22 mouse cellular contexts compared by ENCODE assay signal in the genomic region with DNA sequence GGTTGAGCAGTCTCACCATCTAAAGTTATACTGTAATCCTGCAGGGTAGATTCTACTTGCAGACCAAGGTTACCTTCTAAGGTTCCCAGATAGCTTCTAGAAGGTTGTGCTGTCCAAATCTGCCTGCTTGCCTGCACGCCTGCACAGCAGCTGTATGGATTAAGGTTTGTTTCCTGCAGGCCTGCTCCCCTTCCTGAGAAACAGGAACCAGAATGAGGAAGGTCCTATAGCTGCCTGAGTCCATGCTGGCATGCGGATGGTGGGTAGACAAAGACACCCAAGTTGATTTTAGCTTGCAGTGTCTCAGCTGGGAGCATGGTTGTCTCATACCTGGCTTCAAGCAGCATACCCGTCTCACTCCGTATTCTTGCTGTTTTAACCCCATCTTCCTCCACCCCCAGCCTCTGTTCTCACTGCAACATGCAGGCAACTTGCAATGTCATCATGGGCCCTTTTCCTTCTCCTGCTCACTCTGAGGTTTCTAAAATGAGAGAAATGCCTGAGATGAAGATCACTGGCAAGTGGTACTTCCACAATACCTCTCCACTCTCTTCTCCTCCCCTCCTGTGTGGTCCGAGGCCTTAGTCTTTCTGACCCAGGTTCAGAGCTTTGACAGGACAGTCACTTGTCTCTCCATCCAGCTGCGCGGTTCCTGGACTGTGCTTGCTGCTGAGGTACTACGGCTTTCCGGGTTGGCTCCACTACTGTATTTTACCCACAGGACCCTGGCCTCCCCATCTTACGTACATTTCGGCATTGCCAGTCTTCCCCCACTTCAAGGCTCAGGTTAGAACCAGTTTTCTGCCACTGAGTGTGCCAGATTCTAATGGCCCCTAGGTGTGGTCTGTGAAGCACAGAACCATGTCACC. TPM values are rescaled to one million over a fixed set of nuclear protein-coding genes. Genes with fewer than 3 reads are reported as not detected.
A peak's percentile ranks its signal among the peaks of the same experiment; 100 is the strongest.
DNase-seq lines count a peak whose midpoint lies in the region; ATAC-seq and TF ChIP-seq lines count a peak whose summit lies in the region.
"Had no signal": no experiment of that assay in that cellular context is flagged by ENCODE, and none has a peak within 500 bp of the region (broad histone marks: within the 10 kb centered on the region; RNA-seq: fewer than 3 reads in every experiment).

No protein-coding gene starts in this region.

- TF ChIP-seq EP300 in MEL (IDR thresholded peaks at IDR 0.05; ENCODE audit: low read depth in 1 of 2, low read length in 2 of 2): no peak

- H3K4me2 ChIP-seq in liver, embryonic 12.5 days: no peak overlapping the region
- H3K4me2 ChIP-seq: heart, embryonic 15.5 days; intestine, embryonic 15.5 days; lung, embryonic 15.5 days; neural tube, embryonic 13.5 days; stomach, embryonic 15.5 days had no signal

- ATAC-seq in liver, embryonic 12.5 days: no peak
- ATAC-seq: CD4-positive, CD25-positive, alpha-beta regulatory T cell, adult 4 months; intestine, embryonic 15.5 days had no signal

- H3K79me2 ChIP-seq in liver, adult 2 months (ENCODE audit: control insufficient read depth, insufficient read depth, low read length): no peaks in the 10 kb centered on the region
- H3K79me2 ChIP-seq in MEL (ENCODE audit: control insufficient read depth, insufficient read depth, low read length, poor library complexity): no peaks in the 10 kb centered on the region

- no peak overlapping the region for H3K4me3 ChIP-seq in liver, adult 2 months (ENCODE audit: insufficient read depth, low read depth, low read length)
- no peak overlapping the region for H3K4me3 ChIP-seq in liver, embryonic 12.5 days
- H3K4me3 ChIP-seq in MEL (ENCODE audit: control insufficient read depth in 1 of 2, insufficient read depth in 1 of 2, low read depth in 2 of 2, low read length in 2 of 2): no peak overlapping the region
- no peak overlapping the region for H3K4me3 ChIP-seq in bone marrow macrophage, adult 2 months (ENCODE audit: insufficient read depth, low read length)
- H3K4me3 ChIP-seq in megakaryocyte, embryonic 14.5 days (replicated peaks): peak overlapping the region; percentile 35
- H3K4me3 ChIP-seq: heart, embryonic 15.5 days; intestine, embryonic 15.5 days; lung, embryonic 15.5 days; neural tube, embryonic 13.5 days; stomach, embryonic 15.5 days had no signal

- no peak for TF ChIP-seq POLR2A in liver, adult 2 months (IDR thresholded peaks at IDR 0.05; ENCODE audit: extremely low read depth, insufficient read depth, low read length)
- TF ChIP-seq POLR2A in MEL (IDR thresholded peaks at IDR 0.05; ENCODE audit: control insufficient read depth in 1 of 2, insufficient read depth in 1 of 2, low read depth in 1 of 2, low read length in 2 of 2, poor library complexity in 1 of 2): no peak
- TF ChIP-seq POLR2A in bone marrow macrophage, adult 2 months (IDR thresholded peaks at IDR 0.05; ENCODE audit: borderline replicate concordance, low read depth, low read length): no peak

- no peak overlapping the region for H3K9ac ChIP-seq in liver, adult 2 months (ENCODE audit: low read depth, low read length)
- no peak overlapping the region for H3K9ac ChIP-seq in liver, embryonic 12.5 days
- no peak overlapping the region for H3K9ac ChIP-seq in MEL (ENCODE audit: control insufficient read depth, low read depth, low read length, poor library complexity, severe bottlenecking)
- H3K9ac ChIP-seq: heart, embryonic 15.5 days; intestine, embryonic 15.5 days; lung, embryonic 15.5 days; neural tube, embryonic 13.5 days; stomach, embryonic 15.5 days had no signal

- no peak overlapping the region for H3K27ac ChIP-seq in liver, adult 2 months (replicated peaks; ENCODE audit: insufficient read depth, low read depth, low read length)
- no peak overlapping the region for H3K27ac ChIP-seq in liver, embryonic 12.5 days
- no peak overlapping the region for H3K27ac ChIP-seq in MEL (ENCODE audit: control insufficient read depth, low read depth, low read length)
- peak overlapping the region; percentile 85 for H3K27ac ChIP-seq in bone marrow macrophage, adult 2 months (ENCODE audit: insufficient read depth, low read depth, low read length)
- H3K27ac ChIP-seq: heart, embryonic 15.5 days; intestine, embryonic 15.5 days; lung, embryonic 15.5 days; neural tube, embryonic 13.5 days; stomach, embryonic 15.5 days had no signal

- TF ChIP-seq CTCF in liver, adult 2 months (IDR thresholded peaks at IDR 0.05; ENCODE audit: low read depth, low read length): no peak
- TF ChIP-seq CTCF in MEL (IDR thresholded peaks at IDR 0.05 in 2 of 3, conservative IDR thresholded peaks at IDR 0.05 in 1 of 3; ENCODE audit: control insufficient read depth in 1 of 3, insufficient read depth in 1 of 3, low read depth in 2 of 3, low read length in 3 of 3, poor library complexity in 1 of 3, severe bottlenecking in 1 of 3): no peak
- no peak for TF ChIP-seq CTCF in bone marrow macrophage, adult 2 months (IDR thresholded peaks at IDR 0.05; ENCODE audit: low read depth, low read length)

- H3K36me3 ChIP-seq in liver, adult 2 months (ENCODE audit: control insufficient read depth, insufficient read depth, low read length): peaks cover 18% of the 10 kb centered on the region
- peaks cover 28% of the 10 kb centered on the region for H3K36me3 ChIP-seq in liver, embryonic 12.5 days
- peaks cover 0 to 7% of the 10 kb centered on the region in 2 experiments; a peak in 1 of 4 replicates for H3K36me3 ChIP-seq in MEL (ENCODE audit: control insufficient read depth in 1 of 2, insufficient read depth in 2 of 2, low read length in 2 of 2)
- peaks cover 32% of the 10 kb centered on the region for H3K36me3 ChIP-seq in megakaryocyte, embryonic 14.5 days (replicated peaks; ENCODE audit: low read length)

- H3K4me1 ChIP-seq in liver, adult 2 months (ENCODE audit: control insufficient read depth, insufficient read depth, low read length): no peaks in the 10 kb centered on the region
- H3K4me1 ChIP-seq in liver, embryonic 12.5 days: no peaks in the 10 kb centered on the region; the same call in 1 of the 2 replicates
- no peaks in the 10 kb centered on the region for H3K4me1 ChIP-seq in MEL (ENCODE audit: control insufficient read depth in 1 of 2, insufficient read depth in 2 of 2, low read length in 2 of 2)
- H3K4me1 ChIP-seq in bone marrow macrophage, adult 2 months (ENCODE audit: control insufficient read depth, insufficient read depth, low read length): peaks cover 41% of the 10 kb centered on the region
- H3K4me1 ChIP-seq in megakaryocyte, embryonic 14.5 days: peaks cover 16% of the 10 kb centered on the region
- H3K4me1 ChIP-seq: heart, embryonic 15.5 days; intestine, embryonic 15.5 days; lung, embryonic 15.5 days; neural tube, embryonic 13.5 days; stomach, embryonic 15.5 days had no signal

- DNase-seq in liver, adult 2 months (ENCODE audit: extremely low read depth, low read depth, low spot score): peak; percentile 6
- peak; percentile 44 for DNase-seq in MEL (ENCODE audit: low read depth, low spot score)
- no peak for DNase-seq in cerebellum, postnatal 14 days
- no peak for DNase-seq in frontal cortex, postnatal 36 days (ENCODE audit: low spot score in 2 of 2)
- DNase-seq: adrenal gland, postnatal 36 days; cerebellum, adult 11 months; kidney, postnatal 10 days; left cerebral cortex, postnatal 4 days; thymus, postnatal 14 days had no signal

- no peaks in the 10 kb centered on the region for H3K27me3 ChIP-seq in liver, adult 2 months (ENCODE audit: control insufficient read depth, insufficient read depth, low read length)
- H3K27me3 ChIP-seq in liver, embryonic 12.5 days (replicated peaks): no peaks in the 10 kb centered on the region
- H3K27me3 ChIP-seq in MEL (ENCODE audit: control insufficient read depth in 1 of 2, insufficient read depth in 2 of 2, low read length in 2 of 2): no peaks in the 10 kb centered on the region
- H3K27me3 ChIP-seq in megakaryocyte, embryonic 14.5 days (replicated peaks): peaks cover 4% of the 10 kb centered on the region
- H3K27me3 ChIP-seq: heart, embryonic 15.5 days; intestine, embryonic 15.5 days; lung, embryonic 15.5 days; neural tube, embryonic 13.5 days; stomach, embryonic 15.5 days had no signal

- 87% methylated on average over 11 of the region's 11 CpGs for WGBS in liver, adult 2 months
- 69% methylated on average over 11 of the region's 11 CpGs for WGBS in liver, embryonic 12.5 days (ENCODE audit: insufficient replicate concordance)

- no peaks in the 10 kb centered on the region for H3K9me3 ChIP-seq in liver, embryonic 12.5 days (replicated peaks)
- no peaks in the 10 kb centered on the region for H3K9me3 ChIP-seq in MEL (replicated peaks; ENCODE audit: insufficient read depth, low read length)
- no peaks in the 10 kb centered on the region for H3K9me3 ChIP-seq in megakaryocyte, embryonic 14.5 days
- H3K9me3 ChIP-seq: heart, embryonic 15.5 days; intestine, embryonic 15.5 days; lung, embryonic 15.5 days; neural tube, embryonic 13.5 days; stomach, embryonic 15.5 days had no signal

- TF ChIP-seq RAD21 in MEL (IDR thresholded peaks at IDR 0.05; ENCODE audit: low read depth, low read length): no peak

RNA-seq across cellular contexts. Expression of gene Fgfr1op, which starts 34.0 kb away (rescaled TPM):
- 10.5 TPM in 2 replicates for total RNA-seq in liver, adult 2 months (2014; rRNA removed)
- 1.8 and 2.1 TPM in 2 replicates for polyA plus RNA-seq in liver, adult 2 months (2012; rRNA removed)
- 18.2 and 18.8 TPM in 2 replicates for polyA plus RNA-seq in liver, embryonic 12.5 days (2016; fragmentation: Nextera tagmentation; extraction: Ambion mirVana)
- 37.6 and 43.5 TPM in 2 replicates for total RNA-seq in MEL (2012; rRNA removed)
- polyA plus RNA-seq in MEL (2012; ENCODE audit: insufficient read depth in 1 of 2, insufficient read length in 2 of 2, low read depth in 1 of 2, low replicate concordance in 2 of 2, missing spikeins in 1 of 2): 10 to 100 TPM in 1 of 2 experiments, not detected in 1; 44.5 TPM
- 16.4 and 17.4 TPM in 2 replicates for polyA plus RNA-seq in bone marrow macrophage, adult 2 months (2012; ENCODE audit: insufficient read depth, insufficient read length, missing spikeins)
- polyA plus RNA-seq in megakaryocyte, embryonic 14.5 days (2012; ENCODE audit: insufficient read depth, low replicate concordance): 2.2 TPM in 1 of 2 replicates, not detected in the other

RNA-seq across cellular contexts. Expression of gene Ccr6, which starts 36.5 kb away (rescaled TPM):
- total RNA-seq in liver, adult 2 months (2014; rRNA removed): 0.60 TPM in 1 of 2 replicates, not detected in the other
- polyA plus RNA-seq in liver, adult 2 months (2012; rRNA removed): 0.17 and 0.20 TPM in 2 replicates
- polyA plus RNA-seq in liver, embryonic 12.5 days (2016; fragmentation: Nextera tagmentation; extraction: Ambion mirVana): 0.22 TPM in 1 of 2 replicates, not detected in the other
- total RNA-seq in MEL (2012; rRNA removed): not detected in 2 replicates
- not detected for polyA plus RNA-seq in MEL (2012; ENCODE audit: insufficient read depth in 1 of 2, insufficient read length in 2 of 2, low read depth in 1 of 2, low replicate concordance in 2 of 2, missing spikeins in 1 of 2)
- polyA plus RNA-seq in bone marrow macrophage, adult 2 months (2012; ENCODE audit: insufficient read depth, insufficient read length, missing spikeins): not detected in 2 replicates
- not detected in 2 replicates for polyA plus RNA-seq in megakaryocyte, embryonic 14.5 days (2012; ENCODE audit: insufficient read depth, low replicate concordance)
- total RNA-seq: adrenal gland, postnatal 36 days; left cerebral cortex, postnatal 4 days; midbrain, postnatal 0 days had no signal
- polyA plus RNA-seq: embryonic facial prominence, embryonic 14.5 days; forebrain, embryonic 11.5 days; hindbrain, embryonic 11.5 days; lung, embryonic 15.5 days; midbrain, postnatal 0 days; neural tube, embryonic 13.5 days had no signal

RNA-seq across cellular contexts. Expression of gene Rnaset2a, which starts 51.4 kb away (rescaled TPM):
- total RNA-seq in liver, adult 2 months (2014; rRNA removed): 44.9 and 51.8 TPM in 2 replicates
- polyA plus RNA-seq in liver, adult 2 months (2012; rRNA removed): 36.9 and 39.7 TPM in 2 replicates
- 16.6 and 17.0 TPM in 2 replicates for polyA plus RNA-seq in liver, embryonic 12.5 days (2016; fragmentation: Nextera tagmentation; extraction: Ambion mirVana)
- total RNA-seq in MEL (2012; rRNA removed): 44.5 and 49.3 TPM in 2 replicates
- 10 to 100 TPM in 1 of 2 experiments, not detected in 1; 11.6 TPM for polyA plus RNA-seq in MEL (2012; ENCODE audit: insufficient read depth in 1 of 2, insufficient read length in 2 of 2, low read depth in 1 of 2, low replicate concordance in 2 of 2, missing spikeins in 1 of 2)
- 19.5 and 23.3 TPM in 2 replicates for polyA plus RNA-seq in bone marrow macrophage, adult 2 months (2012; ENCODE audit: insufficient read depth, insufficient read length, missing spikeins)
- 29.1 and 88.8 TPM in 2 replicates for polyA plus RNA-seq in megakaryocyte, embryonic 14.5 days (2012; ENCODE audit: insufficient read depth, low replicate concordance)

RNA-seq across cellular contexts. Expression of gene Gm49673, which starts 51.7 kb away (rescaled TPM):
- 0.07 TPM in 1 of 2 replicates, not detected in the other for total RNA-seq in liver, adult 2 months (2014; rRNA removed)
- 0.17 TPM in 1 of 2 replicates, not detected in the other for polyA plus RNA-seq in liver, adult 2 months (2012; rRNA removed)
- polyA plus RNA-seq in liver, embryonic 12.5 days (2016; fragmentation: Nextera tagmentation; extraction: Ambion mirVana): not detected in 2 replicates
- total RNA-seq in MEL (2012; rRNA removed): not detected in 2 replicates
- not detected for polyA plus RNA-seq in MEL (2012; ENCODE audit: insufficient read depth in 1 of 2, insufficient read length in 2 of 2, low read depth in 1 of 2, low replicate concordance in 2 of 2, missing spikeins in 1 of 2)
- 0.45 TPM in 1 of 2 replicates, not detected in the other for polyA plus RNA-seq in bone marrow macrophage, adult 2 months (2012; ENCODE audit: insufficient read depth, insufficient read length, missing spikeins)
- polyA plus RNA-seq in megakaryocyte, embryonic 14.5 days (2012; ENCODE audit: insufficient read depth, low replicate concordance): not detected in 2 replicates
- total RNA-seq: left cerebral cortex, postnatal 4 days had no signal
- polyA plus RNA-seq: CD4-positive, CD25-positive, alpha-beta regulatory T cell, adult 4 months; embryonic facial prominence, embryonic 14.5 days; forebrain, embryonic 11.5 days had no signal

Comparison
In these comparisons a context has a peak if more than half of its experiments do, and no peak if none do; other contexts are left out.
1. DNase-seq: peak in liver, adult 2 months (single experiment) and MEL (single experiment); none in cerebellum, postnatal 14 days (0 of 2) and frontal cortex, postnatal 36 days (0 of 2).